Mouse (Mus musculus) adrenal gland, postnatal 4 days (tissue): ENCODE data around the gene Gpr176. TPM values are rescaled to one million over a fixed set of nuclear protein-coding genes. Genes with fewer than 3 reads are reported as not detected.
A peak's percentile ranks its signal among the peaks of the same experiment; 100 is the strongest.

Experiments used
- DNase-seq, 2 experiments: peaks; one replicate each; pipeline ENCODE4 v3.0.0; 2021 to 2022; ENCODE audit warnings: low spot score in 2 of 2, mixed read lengths in 2 of 2
- long read RNA-seq, 2 experiments: library from polyadenylated mRNA; stranded (forward); transcript quantifications; one replicate each; pipeline ENCODE4 v2.0.0; 2021
- total RNA-seq, 2 experiments: library from RNA; stranded (reverse); gene quantifications; 2 replicates each; pipeline ENCODE4 v1.2.3; 2021

Gpr176 gene
- 1 to 10 TPM; 2.8 to 3.2 TPM for total RNA-seq
- long read RNA-seq, experiment 1, partial matches to known transcripts, result 0 of 4 reads
- long read RNA-seq, experiment 1, other reads (novel, unspliced or antisense), result 2 of 4 reads
- long read RNA-seq, experiment 2, transcript Gpr176-201 (3 exons, 3,899 nt), result major isoform, 6 of 10 reads
- long read RNA-seq, experiment 2, partial matches to known transcripts, result 4 of 10 reads
- long read RNA-seq, experiment 2, other reads (novel, unspliced or antisense), result 0 of 10 reads

- peak in 1 of 2 experiments; percentile 11 for DNase-seq
These were observed at the start of gene Gpr176 for GRCm38 (mm10) chr2:118372901-118373571. Gpr176 (minus strand) TSS chr2:118373419.

GRCm38 (mm10) chr2:118422385-118422784, 49.2 kb upstream of the Gpr176 start:
- no peak for DNase-seq

GRCm38 (mm10) chr2:118421951-118422350, 48.7 kb upstream of the Gpr176 start:
- DNase-seq, result no peak

GRCm38 (mm10) chr2:118418076-118418475, 44.9 kb upstream of the Gpr176 start:
- no peak for DNase-seq

- DNase-seq, result no peak
These were observed 42.6 kb upstream of the Gpr176 start for GRCm38 (mm10) chr2:118415601-118416355.

- DNase-seq, result no peak
These were observed 39.6 kb upstream of the Gpr176 start for GRCm38 (mm10) chr2:118412821-118413220.

GRCm38 (mm10) chr2:118408336-118408895, 35.2 kb upstream of the Gpr176 start:
- DNase-seq, result no peak

GRCm38 (mm10) chr2:118406811-118407210, 33.6 kb upstream of the Gpr176 start:
- DNase-seq, result no peak

- no peak for DNase-seq
These were observed 32.3 kb upstream of the Gpr176 start for GRCm38 (mm10) chr2:118405568-118405967.

- no peak for DNase-seq
These were observed 31.1 kb upstream of the Gpr176 start for GRCm38 (mm10) chr2:118404336-118404735.

- DNase-seq, result no peak
These were observed 28.9 kb upstream of the Gpr176 start for GRCm38 (mm10) chr2:118401834-118402727.

GRCm38 (mm10) chr2:118399751-118400150, 26.5 kb upstream of the Gpr176 start:
- DNase-seq, result no peak

GRCm38 (mm10) chr2:118391201-118391600, 18.0 kb upstream of the Gpr176 start:
- no peak for DNase-seq

GRCm38 (mm10) chr2:118390072-118390471, 16.9 kb upstream of the Gpr176 start:
- DNase-seq, result no peak

GRCm38 (mm10) chr2:118389569-118389968, 16.4 kb upstream of the Gpr176 start:
- DNase-seq, result no peak

GRCm38 (mm10) chr2:118388341-118389335, 15.4 kb upstream of the Gpr176 start, which contains the start of gene Eif2ak4:
Eif2ak4 (plus strand) TSS chr2:118388618.
- peak; percentile 81 to 95 for DNase-seq

GRCm38 (mm10) chr2:118383387-118383786, 10.2 kb upstream of the Gpr176 start:
- no peak for DNase-seq

GRCm38 (mm10) chr2:118379756-118380155, 6.5 kb upstream of the Gpr176 start:
- DNase-seq, result no peak

- no peak for DNase-seq
These were observed 2.7 kb upstream of the Gpr176 start for GRCm38 (mm10) chr2:118375931-118376330.
